Mouse (Mus musculus) liver, postnatal 0 days (tissue): Measurements from ENCODE around the gene Chrnd.
A peak's percentile ranks its signal among the peaks of the same experiment; 100 is the strongest.

Experiments
- CTCF ChIP-seq: sonication (generic); IDR thresholded peaks from 2 replicates; pipeline ENCODE4 v1.5.1; 2016; ENCODE audit warnings: antibody characterized with exemption, low read depth
- EP300 ChIP-seq: IDR thresholded peaks from 2 replicates; pipeline ENCODE4 v1.6.1; 2016; ENCODE audit warnings: antibody characterized with exemption, low read depth, mild to moderate bottlenecking

GRCm38 (mm10) chr1:87245929-87246815 lies 55.8 kb downstream of the Chrnd start:
- TF ChIP-seq CTCF (peak; percentile 93), EP300 (no peak)
